Mouse (Mus musculus): ENCODE measurements at regions not wholly inside any gene's neighbourhood (a gene's known extent, or its start where the extent isn't known, plus 50 kb on each side); places are given as distances from the start of the nearest gene placed in this dataset.

GRCm38 (mm10) chr9:23535872-23536271 is 313.0 kb downstream of the Bmper start:
- POLR2A ChIA-PET, result no interaction called here
- DNase-seq (ENCODE audit: low read depth, low spot score) (no peak), ATAC-seq (no peak)
- in situ Hi-C loops (cut with MboI; ENCODE audit: low pct_unique_long_range_greater_than_20kb), result no loop called here
- CTCF ChIA-PET, result interaction anchor here (1.2 kb wide), 2 partner anchors 26 to 32 kb away, joined by 3 read pairs; no protein-coding TSS in a partner anchor
- TF ChIP-seq CTCF (IDR thresholded peaks at IDR 0.05), result no peak
- no peaks in the 10 kb centered on the region for H3K27me3 ChIP-seq

- no peak for ATAC-seq
- CTCF ChIA-PET, result interaction anchor here (0.8 kb wide), 1 partner anchor 15 kb away, joined by 3 read pairs; no protein-coding TSS in a partner anchor
Observed at GRCm38 (mm10) chr9:23538051-23538450, 315.2 kb downstream of the Bmper start.

GRCm38 (mm10) chr9:23551692-23552091 is 328.8 kb downstream of the Bmper start:
- ChIA-PET CTCF (interaction anchor here (1.8 kb wide), 1 partner anchor 13 kb away, joined by 3 read pairs; no protein-coding TSS in a partner anchor), POLR2A (no interaction called here)
- in situ Hi-C loops (cut with MboI; ENCODE audit: low pct_unique_long_range_greater_than_20kb), result no loop called here
- no peak for DNase-seq (ENCODE audit: low read depth, low spot score)
- no peaks in the 10 kb centered on the region for H3K27me3 ChIP-seq
- no peak for ATAC-seq
- TF ChIP-seq CTCF (IDR thresholded peaks at IDR 0.05), result no peak

More at GRCm38 (mm10) chr9:23538051-23538450, 315.2 kb downstream of the Bmper start:
- POLR2A ChIA-PET, result no interaction called here
- H3K27me3 ChIP-seq, result no peaks in the 10 kb centered on the region
- in situ Hi-C loops (cut with MboI; ENCODE audit: low pct_unique_long_range_greater_than_20kb), result no loop called here
- TF ChIP-seq CTCF (IDR thresholded peaks at IDR 0.05), result no peak
- no peak for DNase-seq (ENCODE audit: low read depth, low spot score)

- POLR2A ChIA-PET, result no interaction called here
- CTCF ChIA-PET, result interaction anchor here (1.2 to 1.8 kb wide), 2 partner anchors 14 to 15 kb away, joined by 3 read pairs; no protein-coding TSS in a partner anchor
- no peaks in the 10 kb centered on the region for H3K27me3 ChIP-seq
- DNase-seq (ENCODE audit: low read depth, low spot score), result no peak
- ATAC-seq, result no peak
- no peak for TF ChIP-seq CTCF (IDR thresholded peaks at IDR 0.05)
- in situ Hi-C loops (cut with MboI; ENCODE audit: low pct_unique_long_range_greater_than_20kb), result no loop called here
Observed at GRCm38 (mm10) chr9:23553766-23554165, 330.9 kb downstream of the Bmper start.

GRCm38 (mm10) chr9:23557601-23558000 is 334.7 kb downstream of the Bmper start:
- H3K27me3 ChIP-seq, result no peaks in the 10 kb centered on the region
- no peak for ATAC-seq
- TF ChIP-seq CTCF (IDR thresholded peaks at IDR 0.05), result no peak
- ChIA-PET CTCF (no interaction called here), POLR2A (no interaction called here)
- in situ Hi-C loops (cut with MboI; ENCODE audit: low pct_unique_long_range_greater_than_20kb), result no loop called here
- no peak for DNase-seq (ENCODE audit: low read depth, low spot score)

GRCm38 (mm10) chr9:23561924-23562323 is 339.0 kb downstream of the Bmper start:
- TF ChIP-seq CTCF (IDR thresholded peaks at IDR 0.05), result no peak
- ChIA-PET POLR2A (no interaction called here), CTCF (interaction anchor here (0.9 kb wide), 1 partner anchor 27 kb away, joined by 3 read pairs; no protein-coding TSS in a partner anchor)
- H3K27me3 ChIP-seq, result no peaks in the 10 kb centered on the region
- ATAC-seq (no peak), DNase-seq (ENCODE audit: low read depth, low spot score) (no peak)
- in situ Hi-C loops (cut with MboI; ENCODE audit: low pct_unique_long_range_greater_than_20kb), result no loop called here

GRCm38 (mm10) chr9:23567081-23567480 is 344.2 kb downstream of the Bmper start:
- POLR2A ChIA-PET, result no interaction called here
- ATAC-seq, result peak; percentile 80
- TF ChIP-seq CTCF (IDR thresholded peaks at IDR 0.05), result no peak
- in situ Hi-C loops (cut with MboI; ENCODE audit: low pct_unique_long_range_greater_than_20kb), result no loop called here
- CTCF ChIA-PET, result no interaction called here
- peak; percentile 47 for DNase-seq (ENCODE audit: low read depth, low spot score)
- H3K27me3 ChIP-seq, result no peaks in the 10 kb centered on the region

- CTCF ChIA-PET, result interaction anchor here (0.7 kb wide), 1 partner anchor 13 kb away, joined by 3 read pairs; no protein-coding TSS in a partner anchor
- no peak for ATAC-seq
Observed at GRCm38 (mm10) chr9:23570150-23570549, 347.3 kb downstream of the Bmper start.

GRCm38 (mm10) chr9:23576314-23576713 is 353.4 kb downstream of the Bmper start:
- H3K27me3 ChIP-seq, result no peaks in the 10 kb centered on the region
- ATAC-seq (no peak), DNase-seq (ENCODE audit: low read depth, low spot score) (no peak)
- no peak for TF ChIP-seq CTCF (IDR thresholded peaks at IDR 0.05)
- ChIA-PET CTCF (interaction anchor here (0.8 kb wide), 1 partner anchor 14 kb away, joined by 3 read pairs; no protein-coding TSS in a partner anchor), POLR2A (no interaction called here)
- in situ Hi-C loops (cut with MboI; ENCODE audit: low pct_unique_long_range_greater_than_20kb), result loop anchor here (10.0 kb wide), 1 partner anchor 938 kb away; no protein-coding TSS in a partner anchor

More at GRCm38 (mm10) chr9:23570150-23570549, 347.3 kb downstream of the Bmper start:
- no peak for DNase-seq (ENCODE audit: low read depth, low spot score)
- in situ Hi-C loops (cut with MboI; ENCODE audit: low pct_unique_long_range_greater_than_20kb), result loop anchor here (10.0 kb wide), 1 partner anchor 945 kb away; no protein-coding TSS in a partner anchor
- no peaks in the 10 kb centered on the region for H3K27me3 ChIP-seq
- no peak for TF ChIP-seq CTCF (IDR thresholded peaks at IDR 0.05)
- POLR2A ChIA-PET, result no interaction called here

GRCm38 (mm10) chr9:23580155-23580554 is 357.3 kb downstream of the Bmper start:
- DNase-seq (ENCODE audit: low read depth, low spot score), result no peak
- in situ Hi-C loops (cut with MboI; ENCODE audit: low pct_unique_long_range_greater_than_20kb), result no loop called here
- ChIA-PET CTCF (interaction anchor here (0.8 to 2.8 kb wide), 5 partner anchors 10 to 161 kb away, joined by 3 to 14 read pairs (median 3); no protein-coding TSS in a partner anchor), POLR2A (no interaction called here)
- H3K27me3 ChIP-seq, result no peaks in the 10 kb centered on the region
- no peak for TF ChIP-seq CTCF (IDR thresholded peaks at IDR 0.05)
- ATAC-seq, result no peak

GRCm38 (mm10) chr9:23581039-23581606 is 358.2 kb downstream of the Bmper start:
- DNase-seq (ENCODE audit: low read depth, low spot score), result no peak
- in situ Hi-C loops (cut with MboI; ENCODE audit: low pct_unique_long_range_greater_than_20kb), result no loop called here
- ChIA-PET POLR2A (no interaction called here), CTCF (interaction anchor here (0.6 to 3.9 kb wide), 18 partner anchors 8 to 936 kb away, joined by 3 to 14 read pairs (median 3); no protein-coding TSS in a partner anchor)
- H3K27me3 ChIP-seq, result no peaks in the 10 kb centered on the region
- peak; percentile 93 for TF ChIP-seq CTCF (IDR thresholded peaks at IDR 0.05)
- peak; percentile 62 for ATAC-seq

Data from Patski (cell line).